Mouse (Mus musculus) lung, adult 2 months (tissue): Measurements from ENCODE around the gene Cmklr1.

Experiments
- CTCF ChIP-seq: fragments of 200-500 bp; IDR thresholded peaks from 2 replicates; pipeline ENCODE4 v1.5.1; 2011; ENCODE audit warnings: mild to moderate bottlenecking, low read length, control low read depth; ENCODE audit not compliant: insufficient read depth
- POLR2A ChIP-seq: fragments of 200-500 bp; IDR thresholded peaks from 2 replicates; pipeline ENCODE4 v1.6.1; 2011; ENCODE audit warnings: low read depth, mild to moderate bottlenecking, control low read depth, low read length, borderline replicate concordance; ENCODE audit errors: extremely low read depth

DNA sequence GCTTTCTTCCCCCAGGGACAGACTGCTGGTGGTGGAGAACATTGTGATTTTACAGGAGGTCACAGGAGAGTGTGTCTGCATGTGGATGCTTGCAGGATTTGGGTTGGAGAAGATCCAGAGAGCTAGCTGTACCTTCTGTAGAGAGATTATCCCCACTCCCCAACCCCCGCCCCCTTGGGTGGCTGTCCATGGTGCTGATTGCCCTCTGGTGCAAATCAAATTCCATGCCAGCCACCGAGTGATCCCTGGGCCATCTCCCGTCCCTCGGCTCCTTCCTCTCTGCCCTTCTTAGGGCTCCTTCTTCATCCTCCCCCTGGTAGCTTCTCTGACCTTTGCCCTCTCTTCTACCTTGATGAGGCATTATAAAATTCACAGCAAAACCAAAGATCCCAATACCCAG, 85.8 kb downstream of the Cmklr1 start:
- TF ChIP-seq POLR2A (no peak), CTCF (no peak)
